Mouse (Mus musculus) common myeloid progenitor, adult 5-6 weeks (primary cell): ENCODE measurements around the gene Gsg1l2. TPM values are rescaled to one million over a fixed set of nuclear protein-coding genes. Genes with fewer than 3 reads are reported as not detected.

Source experiments
- ATAC-seq: replicated peaks from 2 replicates; pipeline ENCODE4 v1.8.0; 2016; ENCODE audit warnings: low read depth, mild to moderate bottlenecking, moderate TSS enrichment, inconsistent platforms; ENCODE audit not compliant: poor library complexity, severe bottlenecking
- total RNA-seq: library from RNA; stranded (forward); fragments of 200-1000, 187-1606 nt; gene quantifications from 2 replicates; pipeline ENCODE4 v1.2.3, GENCODE M21; 2017

The Gsg1l2 gene
- not detected in 2 replicates for total RNA-seq

- ATAC-seq: no peak
These were observed at the start of gene Gsg1l2 for GRCm38 (mm10) chr11:67774379-67774778. Gene Gsg1l2, plus strand, starts transcription at chr11:67774608.

GRCm38 (mm10) chr11:67727095-67727494, 47.3 kb upstream of the Gsg1l2 start:
- ATAC-seq: no peak

- no peak for ATAC-seq
These were observed 45.7 kb upstream of the Gsg1l2 start for GRCm38 (mm10) chr11:67728726-67729125.

GRCm38 (mm10) chr11:67731056-67731455, 43.4 kb upstream of the Gsg1l2 start:
- ATAC-seq: no peak

- no peak for ATAC-seq
These were observed 40.7 kb upstream of the Gsg1l2 start for GRCm38 (mm10) chr11:67733726-67734125.

- ATAC-seq: no peak
These were observed 39.8 kb upstream of the Gsg1l2 start for GRCm38 (mm10) chr11:67734597-67734996.

- no peak for ATAC-seq
These were observed 36.1 kb upstream of the Gsg1l2 start for GRCm38 (mm10) chr11:67738345-67738744.

- no peak for ATAC-seq
These were observed 35.4 kb upstream of the Gsg1l2 start for GRCm38 (mm10) chr11:67738846-67739490.

- no peak for ATAC-seq
These were observed 32.8 kb upstream of the Gsg1l2 start for GRCm38 (mm10) chr11:67741569-67741968.

GRCm38 (mm10) chr11:67756287-67756686, 18.1 kb upstream of the Gsg1l2 start:
- ATAC-seq: no peak

GRCm38 (mm10) chr11:67757373-67758167, 16.8 kb upstream of the Gsg1l2 start:
- ATAC-seq: no peak

GRCm38 (mm10) chr11:67771053-67771452, 3.4 kb upstream of the Gsg1l2 start, which contains the start of gene Glp2r:
Gene Glp2r, minus strand, starts transcription at chr11:67771153.
- ATAC-seq: no peak

GRCm38 (mm10) chr11:67771691-67772090, 2.7 kb upstream of the Gsg1l2 start:
- ATAC-seq: no peak

- 0 out of 2 replicates have a peak, but pooled peaks have one; percentile 42 for ATAC-seq
These were observed 1.8 kb upstream of the Gsg1l2 start for GRCm38 (mm10) chr11:67772577-67772976.

GRCm38 (mm10) chr11:67790182-67790581, 15.8 kb downstream of the Gsg1l2 start:
- ATAC-seq: 0 out of 2 replicates have a peak, but pooled peaks have one; percentile 50

GRCm38 (mm10) chr11:67797931-67798330, 23.5 kb downstream of the Gsg1l2 start, which contains the start of gene Dhrs7c:
Gene Dhrs7c, plus strand, starts transcription at chr11:67798187.
- ATAC-seq: no peak

- peak; percentile 60 for ATAC-seq
These were observed 25.8 kb downstream of the Gsg1l2 start for GRCm38 (mm10) chr11:67800130-67800723.

GRCm38 (mm10) chr11:67801169-67801568, 26.8 kb downstream of the Gsg1l2 start:
- ATAC-seq: no peak

- ATAC-seq: no peak
These were observed 31.1 kb downstream of the Gsg1l2 start for GRCm38 (mm10) chr11:67805538-67805937.

- ATAC-seq: no peak
These were observed 32.6 kb downstream of the Gsg1l2 start for GRCm38 (mm10) chr11:67806832-67807597.
